35 mouse cellular contexts compared by ENCODE assay signal in the genomic region with DNA sequence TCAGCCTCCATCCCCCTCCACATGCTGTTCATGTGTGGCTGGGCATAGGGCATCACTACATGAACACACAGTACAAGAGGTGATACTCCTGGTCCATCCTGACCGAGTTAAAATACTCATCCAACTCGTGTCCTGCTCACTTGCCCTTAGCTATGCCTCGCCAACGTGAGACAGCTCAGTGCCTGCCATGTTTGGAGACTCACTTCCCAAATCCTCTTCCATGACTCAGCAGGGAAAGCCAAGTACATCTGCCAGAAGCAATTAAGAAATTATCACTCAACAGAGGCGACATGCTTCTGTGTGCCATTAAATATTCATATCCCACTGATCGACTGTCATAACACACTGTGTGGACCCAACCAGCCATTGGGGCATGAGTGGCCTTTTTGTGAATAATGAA. TPM values are rescaled to one million over a fixed set of nuclear protein-coding genes. Genes with fewer than 3 reads are reported as not detected.
DNase-seq lines count a peak whose midpoint lies in the region; ATAC-seq and TF ChIP-seq lines count a peak whose summit lies in the region.
"Had no signal": no experiment of that assay in that cellular context is flagged by ENCODE, and none has a peak within 500 bp of the region (broad histone marks: within the 10 kb centered on the region; RNA-seq: fewer than 3 reads in every experiment).

No protein-coding gene starts in this region.

- H3K4me2 ChIP-seq in forebrain, embryonic 14.5 days (ENCODE audit: low read length), result no peak overlapping the region
- no peak overlapping the region for H3K4me2 ChIP-seq in forebrain, embryonic 11.5 days (ENCODE audit: low read depth, low read length, severe bottlenecking)
- no peak overlapping the region for H3K4me2 ChIP-seq in hindbrain, postnatal 0 days (ENCODE audit: low read depth, low read length)
- H3K4me2 ChIP-seq in hindbrain, embryonic 13.5 days, result no peak overlapping the region
- H3K4me2 ChIP-seq: forebrain, embryonic 13.5 days; heart, embryonic 11.5 days; liver, embryonic 12.5 days had no signal

- DNase-seq in forebrain, embryonic 14.5 days (ENCODE audit: low spot score), result peak; percentile 17
- DNase-seq in forebrain, embryonic 11.5 days (ENCODE audit: low spot score), result no peak
- DNase-seq in hindbrain, postnatal 0 days (ENCODE audit: low spot score), result peak; percentile 57
- peak; percentile 25 for DNase-seq in brain, adult 2 months (ENCODE audit: low read depth, low spot score)
- peak; percentile 47 for DNase-seq in retina, embryonic 14.5 days (ENCODE audit: low spot score)
- DNase-seq in Muller cell, postnatal 12 days (ENCODE audit: inconsistent ontology term), result no peak
- DNase-seq: adrenal gland, postnatal 25 days; cerebellum, adult 8-10 months; embryo, embryonic 11 days; gastrocnemius, postnatal 25 days; heart, adult 18-20 months; heart, postnatal 4 days; kidney, adult 9 months; kidney, postnatal 10 days; layer of hippocampus, postnatal 36 days; left cerebral cortex, postnatal 4 days; liver, postnatal 0 days; lung, postnatal 4 days; right cerebral cortex, adult 18-20 months; right cerebral cortex, postnatal 4 days; thymus, adult 18-20 months; thymus, postnatal 25 days had no signal

- no peaks in the 10 kb centered on the region for H3K4me1 ChIP-seq in forebrain, embryonic 14.5 days (ENCODE audit: control insufficient read depth, insufficient read depth, low read length)
- no peaks in the 10 kb centered on the region for H3K4me1 ChIP-seq in forebrain, embryonic 11.5 days (replicated peaks; ENCODE audit: control insufficient read depth, insufficient read depth, low read length)
- H3K4me1 ChIP-seq in hindbrain, postnatal 0 days (ENCODE audit: insufficient read depth, low read length), result no peaks in the 10 kb centered on the region
- no peaks in the 10 kb centered on the region for H3K4me1 ChIP-seq in hindbrain, embryonic 13.5 days (replicated peaks)
- H3K4me1 ChIP-seq: forebrain, embryonic 13.5 days; liver, embryonic 12.5 days had no signal

- H3K4me3 ChIP-seq in forebrain, embryonic 14.5 days (ENCODE audit: low read depth, low read length), result no peak overlapping the region
- H3K4me3 ChIP-seq in forebrain, embryonic 11.5 days (ENCODE audit: low read depth, low read length), result no peak overlapping the region
- no peak overlapping the region for H3K4me3 ChIP-seq in hindbrain, postnatal 0 days (ENCODE audit: low read length)
- H3K4me3 ChIP-seq in hindbrain, embryonic 13.5 days, result no peak overlapping the region
- H3K4me3 ChIP-seq: erythroblast, embryonic 14.5 days; forebrain, embryonic 13.5 days; liver, embryonic 12.5 days had no signal

- no peaks in the 10 kb centered on the region for H3K9me3 ChIP-seq in forebrain, embryonic 14.5 days (replicated peaks; ENCODE audit: control insufficient read depth, low read length)
- H3K9me3 ChIP-seq in forebrain, embryonic 11.5 days (ENCODE audit: control insufficient read depth, low read length), result no peaks in the 10 kb centered on the region
- no peaks in the 10 kb centered on the region for H3K9me3 ChIP-seq in hindbrain, postnatal 0 days (ENCODE audit: low read length)
- no peaks in the 10 kb centered on the region for H3K9me3 ChIP-seq in hindbrain, embryonic 13.5 days
- H3K9me3 ChIP-seq: forebrain, embryonic 13.5 days; liver, embryonic 12.5 days had no signal

- no peak for TF ChIP-seq CTCF in hindbrain, postnatal 0 days (IDR thresholded peaks at IDR 0.05; ENCODE audit: low read depth)

- no peak; the same call in 1 of the 2 replicates for ATAC-seq in forebrain, embryonic 14.5 days
- ATAC-seq in forebrain, embryonic 11.5 days (replicated peaks; ENCODE audit: low FRiP score), result no peak
- peak; percentile 56; the same call in 1 of the 2 replicates for ATAC-seq in hindbrain, postnatal 0 days
- no peak for ATAC-seq in hindbrain, embryonic 13.5 days (ENCODE audit: low FRiP score)
- ATAC-seq: forebrain, embryonic 13.5 days; intestine, postnatal 0 days; liver, embryonic 12.5 days; liver, postnatal 0 days had no signal

- H3K27ac ChIP-seq in forebrain, embryonic 14.5 days (ENCODE audit: low read depth, low read length), result no peak overlapping the region
- no peak overlapping the region for H3K27ac ChIP-seq in forebrain, embryonic 11.5 days (ENCODE audit: low read depth, low read length)
- H3K27ac ChIP-seq in hindbrain, postnatal 0 days, result no peak overlapping the region
- no peak overlapping the region for H3K27ac ChIP-seq in hindbrain, embryonic 13.5 days
- H3K27ac ChIP-seq: forebrain, embryonic 13.5 days; liver, embryonic 12.5 days; stomach, postnatal 0 days had no signal

- WGBS in forebrain, embryonic 14.5 days, result 77% methylated on average over 6 of the region's 6 CpGs
- 85% methylated on average over 6 of the region's 6 CpGs for WGBS in forebrain, embryonic 11.5 days
- 47% methylated on average over 6 of the region's 6 CpGs for WGBS in hindbrain, postnatal 0 days
- 77% methylated on average over 6 of the region's 6 CpGs for WGBS in hindbrain, embryonic 13.5 days

- no peaks in the 10 kb centered on the region for H3K27me3 ChIP-seq in forebrain, embryonic 14.5 days (replicated peaks; ENCODE audit: control insufficient read depth, insufficient read depth, low read length)
- no peaks in the 10 kb centered on the region for H3K27me3 ChIP-seq in forebrain, embryonic 11.5 days (ENCODE audit: control insufficient read depth, insufficient read depth, low read length)
- H3K27me3 ChIP-seq in hindbrain, postnatal 0 days (ENCODE audit: insufficient read depth, low read length), result no peaks in the 10 kb centered on the region
- H3K27me3 ChIP-seq in hindbrain, embryonic 13.5 days, result no peaks in the 10 kb centered on the region
- H3K27me3 ChIP-seq: forebrain, embryonic 13.5 days; liver, embryonic 12.5 days had no signal

- no peak overlapping the region for H3K9ac ChIP-seq in forebrain, embryonic 14.5 days (ENCODE audit: low read length)
- H3K9ac ChIP-seq in forebrain, embryonic 11.5 days (ENCODE audit: low read length), result no peak overlapping the region
- no peak overlapping the region for H3K9ac ChIP-seq in hindbrain, postnatal 0 days (replicated peaks; ENCODE audit: low read length)
- no peak overlapping the region for H3K9ac ChIP-seq in hindbrain, embryonic 13.5 days
- H3K9ac ChIP-seq: forebrain, embryonic 13.5 days; liver, embryonic 12.5 days; liver, postnatal 0 days had no signal

- no peaks in the 10 kb centered on the region for H3K36me3 ChIP-seq in forebrain, embryonic 14.5 days (ENCODE audit: control insufficient read depth, insufficient read depth, low read length)
- no peaks in the 10 kb centered on the region for H3K36me3 ChIP-seq in forebrain, embryonic 11.5 days (ENCODE audit: control insufficient read depth, insufficient read depth, low read length)
- H3K36me3 ChIP-seq in hindbrain, postnatal 0 days (ENCODE audit: insufficient read depth, low read length), result no peaks in the 10 kb centered on the region
- H3K36me3 ChIP-seq in hindbrain, embryonic 13.5 days, result no peaks in the 10 kb centered on the region
- H3K36me3 ChIP-seq: liver, embryonic 12.5 days had no signal

RNA-seq across cellular contexts. Expression of gene Gpr139, which starts 51.9 kb away (rescaled TPM):
- polyA plus RNA-seq in forebrain, embryonic 14.5 days (2014; fragmentation: Nextera tagmentation; extraction: Ambion mirVana), result 5.5 and 6.3 TPM in 2 replicates
- 0.44 and 0.56 TPM in 2 replicates for polyA plus RNA-seq in forebrain, embryonic 11.5 days (2014; fragmentation: Nextera tagmentation; extraction: Ambion mirVana)
- 13.5 and 13.9 TPM in 2 replicates for total RNA-seq in hindbrain, postnatal 0 days (2014; rRNA removed)
- 6.6 and 7.5 TPM in 2 replicates for polyA plus RNA-seq in hindbrain, postnatal 0 days (2015; fragmentation: Nextera tagmentation; extraction: Ambion mirVana)
- polyA plus RNA-seq in hindbrain, embryonic 13.5 days (2015; fragmentation: Nextera tagmentation; extraction: Ambion mirVana), result 6.5 and 7.0 TPM in 2 replicates
- total RNA-seq: adrenal gland, adult 18-20 months; adrenal gland, postnatal 25 days; gastrocnemius, adult 18-20 months; gastrocnemius, postnatal 25 days; heart, adult 18-20 months; heart, postnatal 4 days had no signal
- polyA plus RNA-seq: erythroblast, embryonic 14.5 days; heart, embryonic 11.5 days; heart, embryonic 16.5 days; intestine, postnatal 0 days; large intestine, adult 2 months; liver, embryonic 12.5 days; liver, postnatal 0 days; lung, embryonic 16.5 days; spleen, adult 2 months had no signal

Comparison
In these comparisons a context has a peak if more than half of its experiments do, and no peak if none do; other contexts are left out.
1. DNase-seq: peak in forebrain, embryonic 14.5 days (single experiment), hindbrain, postnatal 0 days (single experiment), brain, adult 2 months (single experiment) and retina, embryonic 14.5 days (single experiment); none in forebrain, embryonic 11.5 days (single experiment) and Muller cell, postnatal 12 days (single experiment).